Mouse (Mus musculus): Measurements from ENCODE around the gene 4933427I04Rik.

DNA sequence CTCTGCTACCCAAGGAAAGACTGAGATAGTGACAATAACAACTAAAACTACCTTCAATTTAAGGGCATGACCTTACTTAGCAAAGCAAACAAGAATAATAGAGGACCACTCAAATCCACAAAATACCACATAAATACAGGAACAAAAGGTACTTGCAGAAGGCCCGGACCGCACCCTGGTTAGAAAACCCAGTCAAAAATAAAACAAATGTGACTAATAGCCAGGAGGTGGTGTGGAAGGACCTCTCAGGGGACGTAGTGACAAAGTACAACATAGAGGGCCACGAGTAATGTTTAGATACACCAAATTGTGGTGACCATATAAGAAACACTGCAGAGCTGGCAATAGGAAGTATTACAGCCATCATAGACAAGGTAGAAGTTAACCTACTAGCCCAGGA, 34.8 kb downstream of the 4933427I04Rik start:
- TF ChIP-seq CTCF (IDR thresholded peaks at IDR 0.05; ENCODE audit: low read depth) (no peak), EP300 (IDR thresholded peaks at IDR 0.05; ENCODE audit: low read depth) (no peak)
